Mouse (Mus musculus): Measurements from ENCODE around the gene Sult6b2. TPM values are rescaled to one million over a fixed set of nuclear protein-coding genes. Genes with fewer than 3 reads are reported as not detected.

Gene Sult6b2
- polyA plus RNA-seq, 2 experiments from 2014 or later, result not detected

DNA sequence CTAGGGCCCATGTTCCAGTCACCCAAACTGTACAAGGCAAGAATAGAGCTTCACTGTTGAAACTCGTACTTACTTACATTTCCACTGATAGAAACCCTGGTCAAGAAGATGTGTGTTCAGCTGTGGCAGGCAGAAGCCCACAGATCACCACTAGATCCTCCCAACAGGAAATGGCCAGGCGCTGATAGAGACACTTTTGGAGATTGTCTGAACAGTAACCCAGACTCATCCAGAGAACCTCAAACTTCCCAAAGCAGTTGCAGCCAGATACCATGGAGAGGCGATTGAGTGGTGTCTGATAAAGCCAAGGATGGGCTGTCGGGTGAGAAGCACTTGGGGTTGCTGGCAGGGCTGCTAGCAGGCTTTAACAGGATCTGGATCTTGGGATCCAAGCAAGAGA is 27.4 kb downstream of the Sult6b2 start:
- no peak for ATAC-seq

- no peak for ATAC-seq
These were observed 30.7 kb downstream of the Sult6b2 start for GRCm38 (mm10) chr6:142773566-142773965.

DNA sequence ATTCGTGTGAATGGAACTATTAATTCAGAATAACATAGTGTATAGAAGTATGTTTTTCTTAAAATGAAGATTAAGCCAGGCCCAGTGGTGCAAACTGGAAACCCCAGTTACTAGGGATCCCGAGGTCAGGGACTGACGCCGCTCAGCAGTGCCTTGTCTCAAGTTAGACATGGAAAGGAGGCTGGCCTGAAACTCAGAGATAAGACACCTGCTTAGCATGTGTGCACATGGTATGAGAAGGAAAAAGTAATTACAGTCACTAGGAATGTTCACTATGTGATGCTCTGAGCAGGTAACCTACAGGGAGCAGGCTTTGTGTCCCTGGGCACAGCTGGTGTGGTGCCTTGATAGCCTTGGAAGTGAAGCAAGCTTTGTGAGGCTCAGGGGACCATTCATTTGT is 32.7 kb downstream of the Sult6b2 start:
- no peak for ATAC-seq

GRCm38 (mm10) chr6:142769896-142770295 is 34.4 kb downstream of the Sult6b2 start:
- ATAC-seq, result no peak

DNA sequence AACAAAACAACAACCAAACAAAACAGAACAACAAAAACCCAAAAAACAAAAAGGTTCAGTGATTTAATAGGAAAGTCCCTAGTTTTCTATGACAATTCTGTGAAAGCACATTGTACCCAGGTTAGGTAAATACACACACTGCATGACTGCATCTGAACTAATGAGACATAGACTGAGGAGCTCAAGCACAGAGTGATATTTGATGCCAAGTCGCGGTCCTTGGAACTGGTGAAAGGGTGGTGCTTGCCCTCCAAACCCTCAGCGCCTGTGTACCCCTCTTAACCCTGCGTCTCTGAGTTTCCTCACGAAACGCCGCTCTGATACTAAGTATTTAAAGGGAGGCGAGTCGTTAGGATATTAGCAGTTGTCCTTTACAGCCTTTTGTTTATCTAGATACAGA is 37.0 kb downstream of the Sult6b2 start:
- ATAC-seq, result no peak

DNA sequence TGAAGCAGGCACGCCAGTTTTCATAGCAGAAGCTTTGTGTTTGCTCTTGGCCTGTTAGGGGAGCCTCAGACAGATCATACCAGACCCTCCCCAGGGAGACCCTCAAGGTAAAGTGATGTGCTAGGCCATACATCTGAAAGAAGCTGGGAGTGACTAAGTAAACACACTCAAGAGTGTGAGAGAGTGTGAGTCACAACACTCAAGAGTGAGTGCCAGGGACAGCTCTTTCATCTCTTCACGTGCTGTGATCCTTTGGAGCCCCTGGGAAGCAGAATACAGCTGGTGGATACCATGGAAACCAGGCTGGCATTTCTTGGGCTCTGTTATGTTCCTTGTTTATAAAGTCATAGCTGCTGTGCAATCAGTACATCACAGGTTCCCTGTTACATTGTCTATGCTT is 39.4 kb downstream of the Sult6b2 start:
- ATAC-seq, result no peak

DNA sequence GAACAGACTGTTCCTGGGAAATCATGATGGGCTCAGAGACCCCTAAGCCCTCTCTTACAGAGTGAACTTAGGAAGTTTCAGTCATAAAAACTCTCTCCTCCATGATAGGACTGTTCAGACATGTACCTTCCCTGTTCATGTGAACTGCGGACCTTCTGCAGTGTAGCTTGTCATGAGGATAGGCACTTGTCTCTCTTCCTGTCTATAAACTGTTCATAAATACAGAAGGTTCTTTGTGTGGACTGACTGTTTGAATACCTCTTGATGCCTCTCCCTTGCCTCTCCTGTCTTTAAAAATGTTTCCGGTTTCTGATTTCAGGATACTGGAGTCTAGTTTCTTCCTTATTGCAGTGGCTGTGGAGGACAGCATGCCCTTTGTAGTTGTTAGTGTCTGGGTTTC is 44.7 kb downstream of the Sult6b2 start:
- no peak for ATAC-seq

DNA sequence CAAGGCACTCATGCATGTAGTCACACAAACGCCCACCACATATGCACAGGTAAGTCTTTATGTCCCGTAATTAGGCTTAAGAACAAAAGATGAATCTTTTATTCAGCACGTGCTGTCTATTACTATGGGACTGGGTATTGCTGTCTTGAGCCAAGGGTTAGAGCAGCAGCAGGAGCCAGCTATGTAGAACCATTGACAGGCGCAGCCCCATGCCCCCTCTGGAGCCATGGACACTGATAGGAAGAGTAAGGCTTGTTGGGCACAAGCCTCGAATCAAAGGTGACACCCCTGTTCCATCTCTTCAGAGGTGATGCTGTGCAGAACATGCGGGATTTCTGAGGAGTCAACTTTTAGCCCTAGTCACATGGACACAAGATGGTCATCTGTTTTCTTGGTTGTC is 45.7 kb downstream of the Sult6b2 start:
- ATAC-seq, result no peak

- ATAC-seq, result no peak
These were observed 46.3 kb downstream of the Sult6b2 start for GRCm38 (mm10) chr6:142757976-142758375.

DNA sequence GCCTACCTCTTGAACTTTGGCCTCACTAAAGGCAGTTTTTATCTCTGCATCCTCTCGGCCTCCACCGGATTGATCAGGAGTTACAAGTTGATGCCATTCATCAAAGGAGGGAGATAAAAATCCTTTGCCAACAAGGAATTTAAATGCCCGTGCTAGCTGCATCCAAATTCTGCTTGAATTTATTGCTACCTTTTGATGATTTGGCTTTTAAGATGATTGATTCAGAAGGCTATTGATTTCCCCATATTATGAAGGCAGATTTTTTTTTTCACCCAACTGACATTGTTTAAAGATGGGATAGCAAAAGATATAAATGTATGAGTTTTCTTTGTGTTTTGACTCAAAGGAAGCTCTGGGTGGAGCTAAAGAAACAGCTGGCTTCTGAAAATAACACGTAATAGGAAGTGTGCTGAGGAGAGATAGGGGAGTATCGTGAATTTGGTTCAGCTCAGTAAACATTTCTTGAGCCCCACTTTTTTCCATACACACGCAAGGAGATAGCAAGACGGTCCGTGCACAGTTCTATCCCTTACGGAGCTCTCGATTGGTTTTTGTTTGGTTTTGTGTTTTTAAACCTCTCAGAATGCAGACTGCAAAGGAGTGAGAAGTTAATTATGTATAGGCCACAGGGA is 46.9 kb downstream of the Sult6b2 start:
- peak; percentile 69 for ATAC-seq

DNA sequence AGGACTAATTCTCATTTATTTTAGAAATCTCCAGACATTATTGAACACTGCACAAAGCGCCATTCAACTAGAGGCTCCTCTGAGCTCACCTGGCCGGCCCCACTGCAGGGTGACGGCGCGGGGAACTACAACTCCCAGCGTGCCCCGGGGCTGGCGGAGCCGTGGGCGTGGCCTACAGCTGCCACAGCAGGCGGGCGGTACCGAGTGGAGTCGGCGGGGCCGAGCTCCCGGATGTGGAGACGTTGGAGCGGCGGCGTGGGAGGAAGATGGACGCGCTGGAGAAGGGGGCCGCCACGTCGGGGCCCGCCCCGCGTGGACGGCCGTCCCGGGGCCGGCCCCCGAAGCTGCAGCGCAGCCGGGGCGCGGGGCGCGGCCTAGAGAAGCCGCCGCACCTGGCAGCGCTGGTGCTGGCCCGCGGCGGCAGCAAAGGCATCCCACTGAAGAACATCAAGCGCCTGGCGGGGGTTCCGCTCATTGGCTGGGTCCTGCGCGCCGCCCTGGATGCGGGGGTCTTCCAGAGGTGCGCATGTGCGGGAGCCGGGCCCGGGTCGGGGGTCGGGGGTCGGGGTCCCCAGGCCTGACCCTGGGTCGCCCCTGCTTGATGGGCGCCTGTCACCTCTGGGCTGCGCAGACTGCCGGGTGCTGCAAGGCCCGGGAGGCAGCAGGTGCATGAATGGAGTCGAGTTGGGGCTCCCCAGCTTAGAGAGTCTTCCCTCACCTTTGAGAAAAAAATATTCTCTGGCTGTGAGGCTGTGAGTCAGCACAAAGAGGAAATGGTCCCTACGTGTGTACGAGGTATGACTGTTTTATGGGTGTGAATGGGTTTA is 47.6 kb downstream of the Sult6b2 start, which contains the start of gene Cmas:
TSS of gene Cmas (plus strand) at position 180 of the 827 bp plus-strand sequence.
- ATAC-seq, result peak; percentile 80

GRCm38 (mm10) chr6:142752331-142753246 is 51.7 kb downstream of the Sult6b2 start:
- peak; percentile 7 for ATAC-seq

DNA sequence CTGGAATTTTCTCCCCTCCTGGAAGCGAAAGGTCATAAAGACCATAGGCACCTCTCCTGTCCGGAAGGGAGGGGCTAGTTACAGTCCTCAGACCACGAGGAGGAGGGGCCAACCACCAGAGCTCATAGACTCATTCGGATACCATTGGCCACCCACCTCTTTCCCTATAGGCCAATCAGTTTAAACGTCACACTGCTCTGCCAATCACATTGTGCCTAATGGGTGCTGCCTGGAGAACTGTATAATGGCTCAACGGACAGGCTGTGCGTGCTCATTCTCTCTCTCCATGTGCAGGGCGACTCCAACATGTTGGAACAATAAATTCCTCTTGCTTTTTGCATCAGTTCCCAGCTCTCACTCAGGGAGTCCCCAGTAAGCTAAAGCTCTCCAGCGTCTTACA is 52.9 kb downstream of the Sult6b2 start:
- no peak for ATAC-seq

DNA sequence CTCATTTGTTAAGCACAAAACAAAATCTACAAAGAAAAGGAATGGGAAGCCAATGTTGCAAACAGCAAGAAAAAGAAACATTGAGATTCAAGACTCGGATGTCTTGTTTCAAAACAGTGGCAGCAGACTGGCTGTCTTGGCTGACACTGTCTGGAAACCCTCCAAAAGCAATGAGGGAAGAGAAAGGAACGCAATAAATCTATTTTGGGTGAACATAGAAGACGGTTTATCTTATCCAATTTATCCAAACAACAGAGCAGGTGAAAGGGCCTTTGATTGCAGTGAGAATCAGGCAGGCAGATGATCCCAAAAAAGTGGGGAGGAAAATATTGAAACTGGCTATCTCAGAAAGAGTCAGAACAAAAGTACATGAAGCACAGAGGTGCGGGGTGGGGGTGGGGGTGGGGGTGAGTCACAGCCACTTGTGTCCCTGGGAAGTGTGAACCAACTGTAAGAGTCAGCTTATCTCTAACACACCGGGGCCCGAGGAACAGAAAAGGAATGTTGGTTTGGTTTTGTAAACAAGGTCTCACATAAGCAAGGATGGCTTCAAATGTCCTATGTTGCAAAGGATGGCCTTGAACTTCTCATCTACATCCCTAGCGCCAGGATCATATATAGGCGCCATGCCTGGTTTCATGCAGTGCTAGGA is 56.1 kb downstream of the Sult6b2 start:
- ATAC-seq, result no peak

DNA sequence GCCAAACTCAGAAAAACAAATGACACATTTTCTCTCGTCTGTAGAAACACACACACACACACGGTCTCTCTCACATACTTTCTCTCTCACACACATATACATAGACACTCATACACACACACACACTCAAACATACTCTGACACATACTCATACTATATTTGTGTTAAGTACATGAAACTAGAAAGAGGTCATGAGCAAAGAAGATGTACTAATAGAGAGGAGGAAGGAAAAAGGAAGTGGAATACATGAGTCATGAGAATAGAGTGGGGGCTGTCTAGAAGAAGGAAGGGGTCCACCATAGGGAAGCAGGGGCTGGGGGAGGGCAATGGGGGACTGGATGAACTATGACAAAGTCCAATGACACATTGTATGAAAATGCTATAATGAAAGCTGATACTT is 57.1 kb downstream of the Sult6b2 start:
- no peak for ATAC-seq

GRCm38 (mm10) chr6:142746765-142747164 is 57.5 kb downstream of the Sult6b2 start:
- ATAC-seq, result no peak

GRCm38 (mm10) chr6:142745484-142745883 is 58.8 kb downstream of the Sult6b2 start:
- no peak for ATAC-seq

GRCm38 (mm10) chr6:142743193-142743592 is 61.1 kb downstream of the Sult6b2 start:
- ATAC-seq, result no peak

- no peak for ATAC-seq
These were observed 62.5 kb downstream of the Sult6b2 start for GRCm38 (mm10) chr6:142741763-142742162.

DNA sequence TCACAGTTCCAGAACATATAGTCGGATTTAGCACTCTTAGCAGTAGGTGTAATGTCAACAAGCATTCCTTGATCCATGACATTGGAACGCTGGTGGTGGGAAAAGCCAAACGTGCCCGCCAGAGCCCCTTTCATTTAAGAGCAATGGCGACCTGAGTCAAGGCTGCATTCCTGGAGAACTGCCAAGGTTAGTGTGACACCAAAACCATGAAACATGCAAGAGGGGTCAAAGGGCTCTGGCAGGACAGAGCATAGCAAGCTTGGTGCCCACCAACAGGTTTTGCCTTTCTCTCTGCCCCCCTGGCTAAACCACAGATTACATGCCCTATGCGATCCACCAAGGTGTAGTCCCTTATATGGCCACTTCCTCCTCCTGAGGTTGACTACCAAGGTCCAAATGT is 65.7 kb downstream of the Sult6b2 start:
- ATAC-seq, result no peak

DNA sequence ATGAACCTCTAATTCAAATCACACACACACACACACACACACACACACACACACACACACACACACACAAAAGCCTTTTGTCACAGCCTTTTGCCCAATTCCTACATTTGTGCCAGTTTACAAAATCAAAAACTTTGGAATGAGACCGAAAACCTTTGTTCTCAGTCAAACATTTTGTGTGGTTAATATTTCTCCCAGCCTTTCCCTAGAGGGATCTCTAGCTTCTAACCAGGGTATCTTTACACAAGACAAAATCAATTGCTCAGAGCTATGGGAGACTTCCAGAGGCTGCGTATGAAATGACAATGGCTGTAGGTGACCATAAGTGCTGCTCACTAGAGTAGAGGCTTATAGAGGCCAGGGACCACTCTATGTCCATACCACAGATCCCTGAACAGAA is 66.1 kb downstream of the Sult6b2 start:
- no peak for ATAC-seq

DNA sequence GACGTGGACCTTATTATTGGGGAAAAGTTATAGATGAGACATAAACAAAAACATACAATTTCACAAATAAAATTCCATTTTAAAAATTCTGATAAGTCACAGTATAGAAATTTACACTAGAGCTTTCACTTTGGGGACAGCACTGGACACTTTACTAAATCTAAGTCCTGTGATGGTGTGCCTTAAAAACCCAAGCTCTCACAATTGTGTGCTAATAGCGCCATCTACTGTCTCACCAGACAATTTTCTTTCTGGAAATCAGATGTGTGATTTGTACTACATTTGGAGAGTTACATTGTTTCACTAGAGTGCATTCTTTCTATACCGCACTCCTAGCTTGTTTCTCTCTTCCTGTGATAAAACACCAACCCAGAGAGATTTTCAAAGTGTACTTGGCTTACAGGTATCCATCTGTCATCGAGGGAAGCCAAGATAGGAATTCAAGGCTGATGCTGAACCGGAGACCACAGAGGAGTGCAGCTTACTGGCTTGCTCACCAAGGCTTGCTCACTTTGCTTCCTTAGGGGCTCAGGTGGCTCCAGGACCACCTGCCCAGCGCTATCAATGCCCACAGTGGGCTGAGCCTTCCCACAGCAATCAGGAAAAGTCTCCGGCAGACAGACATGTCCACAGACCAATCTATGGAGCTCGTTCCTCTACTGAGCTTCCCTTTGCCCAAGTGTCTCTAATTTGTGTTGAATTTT is 68.8 kb downstream of the Sult6b2 start:
- peak; percentile 57 for ATAC-seq
